Mouse (Mus musculus) layer of hippocampus, postnatal 36 days (tissue): ENCODE data around the gene Nup107. TPM values are rescaled to one million over a fixed set of nuclear protein-coding genes. Genes with fewer than 3 reads are reported as not detected.

Experiments
- DNase-seq, 2 experiments: peaks; one replicate each; pipeline ENCODE4 v3.0.0; 2022
- total RNA-seq, 2 experiments: library from RNA; stranded (reverse); gene quantifications; 2 replicates each; pipeline ENCODE4 v1.2.3; 2021

Gene Nup107
- total RNA-seq, 2 experiments from 2014 or later = 15.8 to 20.7 TPM

DNA sequence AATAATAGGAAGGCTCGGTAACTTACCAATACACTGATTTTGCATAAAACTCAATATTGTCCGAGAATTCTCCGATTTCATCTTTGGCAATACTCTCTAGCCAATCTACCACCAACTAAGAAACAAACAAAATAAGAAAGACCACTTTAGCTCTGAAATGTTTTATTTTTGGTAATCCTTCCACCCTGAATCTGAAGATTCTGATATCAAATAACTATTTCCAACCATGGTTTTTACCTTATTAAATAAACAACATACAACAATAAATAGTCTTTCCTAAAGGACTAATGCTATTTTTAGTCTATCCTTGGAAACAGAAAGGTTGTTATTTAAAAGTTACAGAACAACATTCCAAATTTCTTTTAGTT, 15.4 kb downstream of the Nup107 start:
- DNase-seq = no peak

DNA sequence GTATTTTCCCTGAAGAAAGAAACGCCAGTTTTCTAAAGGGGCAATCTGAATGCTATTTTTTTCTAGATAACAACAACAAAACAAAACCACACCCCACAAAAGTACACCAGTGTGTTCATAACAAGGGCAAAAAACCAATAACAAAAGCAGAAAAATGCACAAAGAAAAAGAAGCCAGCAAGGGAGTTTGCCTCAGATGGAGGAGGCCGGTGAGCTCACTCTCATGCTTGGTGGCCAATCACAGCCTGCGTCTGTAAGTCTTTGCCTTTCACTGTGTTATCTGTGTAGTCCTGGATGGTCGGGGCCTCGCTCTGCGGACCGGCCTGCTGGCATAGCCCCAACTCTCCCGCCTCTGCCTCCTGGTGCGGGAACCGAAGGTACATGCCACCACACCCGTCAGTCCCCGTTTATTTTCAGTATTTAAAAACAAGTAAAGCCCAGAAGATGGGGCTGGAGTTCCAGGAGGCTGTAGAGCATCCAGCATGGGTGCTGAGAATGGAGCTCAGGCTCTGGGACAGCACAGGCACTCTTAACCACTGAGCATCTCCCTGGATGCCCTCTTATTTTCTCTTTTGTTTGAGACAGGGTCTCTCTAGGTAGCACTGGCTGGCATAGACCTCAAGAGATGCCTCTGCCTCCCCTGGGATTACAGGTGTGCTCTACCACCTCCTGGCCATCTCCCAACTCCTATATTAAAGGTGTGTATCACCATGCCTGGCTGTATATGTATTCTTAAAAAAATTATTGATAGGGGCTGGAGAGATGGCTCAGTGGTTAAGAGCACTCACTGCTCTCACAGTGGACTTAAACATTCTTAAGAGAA, 16.0 kb downstream of the Nup107 start:
- no peak for DNase-seq

DNA sequence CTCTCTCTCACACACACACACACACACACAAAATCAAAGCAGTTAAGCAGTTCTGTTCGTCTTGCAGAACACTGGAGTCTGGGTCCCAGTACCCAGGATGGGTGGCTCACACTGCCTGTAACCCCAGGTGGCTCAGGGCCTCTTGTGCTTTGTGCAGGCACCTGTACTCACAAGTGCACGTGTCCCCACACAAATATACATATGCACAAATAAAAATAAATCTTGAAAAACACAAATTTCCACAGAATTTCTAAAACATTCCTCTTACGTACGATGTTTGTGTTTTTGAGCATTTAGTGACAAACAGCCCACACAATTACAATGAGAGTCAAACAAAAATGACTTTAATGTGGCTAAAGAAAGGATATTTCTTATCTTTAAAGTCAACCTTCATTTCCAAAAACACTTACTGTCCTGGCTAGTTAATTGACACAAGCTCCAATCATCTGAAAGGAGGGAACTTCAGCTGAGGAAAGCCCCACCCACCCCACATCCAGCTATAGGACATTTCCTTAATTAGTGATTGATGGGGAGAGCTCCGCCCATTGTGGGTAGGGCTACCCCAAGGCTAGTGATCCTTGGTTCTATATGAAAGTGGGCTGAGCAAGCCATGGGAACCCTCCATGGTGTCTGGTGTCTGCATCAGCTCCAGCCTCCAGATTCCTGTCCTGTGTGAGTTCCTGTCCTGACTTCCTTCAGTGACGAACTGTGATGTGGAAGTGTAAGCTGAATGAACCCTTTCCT, 16.9 kb downstream of the Nup107 start:
- DNase-seq = no peak

DNA sequence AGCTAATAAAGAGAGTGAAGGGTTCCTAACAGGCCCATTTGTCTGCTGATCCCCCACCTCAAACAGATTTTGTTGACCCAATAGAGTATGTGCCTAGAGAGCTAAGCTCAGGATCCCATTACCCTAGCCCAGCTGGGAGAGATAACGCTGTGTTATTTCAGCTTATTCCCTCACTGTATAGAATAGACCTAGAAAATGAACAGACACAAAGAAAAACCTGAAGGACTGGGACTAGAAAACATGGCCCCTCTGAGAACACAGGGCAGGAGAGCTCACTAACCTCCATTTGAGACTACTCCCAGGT, 17.7 kb downstream of the Nup107 start:
- no peak for DNase-seq

DNA sequence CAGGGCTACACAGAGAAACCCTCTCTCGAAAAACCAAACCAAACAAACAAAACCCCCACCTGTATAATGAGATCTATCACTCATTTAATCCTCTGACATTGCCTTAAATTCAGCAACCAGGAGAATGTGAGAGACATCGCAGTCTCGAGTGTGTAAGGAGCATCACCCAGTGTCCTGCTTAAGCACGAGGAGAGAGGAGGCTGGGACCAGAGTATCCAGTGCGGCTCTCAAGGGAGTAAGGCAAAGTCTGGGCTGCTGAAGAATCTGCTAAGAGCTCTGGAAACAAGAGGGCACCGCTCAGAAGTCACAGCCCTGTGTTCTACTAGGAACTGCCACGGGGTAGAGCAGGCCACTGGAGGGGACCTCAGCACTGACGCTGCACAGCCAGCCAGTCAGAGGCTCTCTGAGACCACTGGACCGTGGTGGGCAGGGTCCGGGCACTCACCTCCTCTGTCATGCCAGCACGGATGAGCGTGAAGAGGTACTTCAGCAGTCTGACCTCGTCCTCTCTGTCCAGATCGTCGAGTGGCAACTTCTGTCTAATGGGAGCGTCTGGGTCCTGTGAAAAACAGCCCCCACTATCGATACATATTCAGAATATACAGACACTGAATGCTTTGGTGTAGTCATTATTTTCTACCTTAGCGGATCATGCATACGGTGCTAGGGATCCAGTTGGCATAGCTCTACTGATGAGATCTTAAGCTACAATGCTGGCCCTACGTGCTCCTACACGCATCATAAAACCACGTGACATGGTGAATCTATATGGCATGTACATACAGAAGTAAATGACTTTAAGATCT, 18.3 kb downstream of the Nup107 start:
- no peak for DNase-seq

- no peak for DNase-seq
Observed at GRCm38 (mm10) chr10:117773106-117773720, 19.3 kb downstream of the Nup107 start.

- DNase-seq = no peak
Observed at GRCm38 (mm10) chr10:117772364-117773105, 20.0 kb downstream of the Nup107 start.

DNA sequence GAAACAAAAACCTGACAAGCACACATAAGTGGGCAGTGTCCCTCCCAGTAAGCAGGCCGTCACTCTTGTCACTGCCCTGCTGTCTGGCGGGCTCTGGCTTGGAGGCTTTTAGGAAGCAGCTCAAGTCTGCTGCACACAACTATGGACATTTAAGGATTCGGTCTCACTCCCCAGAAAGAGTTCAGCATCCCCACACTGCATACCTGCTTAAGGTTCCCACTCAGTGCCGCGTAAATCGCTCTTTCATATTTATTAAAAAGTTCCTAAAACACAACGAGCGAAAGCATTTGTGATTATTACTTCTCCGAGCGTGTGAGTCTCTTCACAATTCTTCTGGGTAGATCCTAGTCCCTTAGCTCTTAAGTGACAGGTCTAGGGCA, 21.4 kb downstream of the Nup107 start:
- DNase-seq = no peak

DNA sequence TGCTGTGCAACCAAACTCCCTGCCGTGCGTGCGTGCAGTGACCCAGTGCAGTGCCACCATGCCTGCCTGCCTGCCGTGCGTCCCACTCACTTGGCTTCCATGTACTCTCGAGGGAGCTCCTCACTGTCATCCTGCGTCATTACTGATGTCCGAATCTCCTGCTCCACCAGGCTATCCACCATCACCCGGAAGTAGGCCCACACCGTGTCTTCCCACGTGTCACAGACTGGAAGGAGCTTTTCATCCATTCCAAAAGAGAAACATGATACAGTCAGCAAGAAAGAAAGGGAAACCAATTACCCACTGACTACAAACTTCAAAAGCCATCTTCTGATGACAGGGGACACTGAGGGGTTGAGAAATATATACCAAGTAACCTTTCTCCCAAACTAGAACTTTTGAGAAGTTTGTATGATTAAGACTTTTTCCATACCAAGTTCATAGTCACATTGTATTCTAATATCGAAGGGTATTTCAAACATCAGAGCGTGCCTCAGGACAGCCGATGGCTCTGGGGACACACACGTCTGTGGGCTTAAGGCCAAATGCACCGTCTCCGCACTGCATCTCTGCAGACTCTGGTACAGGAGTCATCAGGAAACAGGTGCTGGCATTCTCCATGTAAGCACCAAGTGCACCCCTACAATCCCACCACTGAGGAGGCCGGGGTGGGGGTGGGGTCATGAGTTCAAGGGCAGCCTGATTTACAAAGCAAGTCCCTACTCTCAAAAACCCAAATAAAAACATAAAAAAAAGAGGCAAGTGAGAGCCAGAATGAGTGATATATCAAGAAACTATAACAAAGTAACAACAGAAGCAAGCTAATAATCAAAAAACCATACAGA, 22.0 kb downstream of the Nup107 start:
- DNase-seq = no peak

DNA sequence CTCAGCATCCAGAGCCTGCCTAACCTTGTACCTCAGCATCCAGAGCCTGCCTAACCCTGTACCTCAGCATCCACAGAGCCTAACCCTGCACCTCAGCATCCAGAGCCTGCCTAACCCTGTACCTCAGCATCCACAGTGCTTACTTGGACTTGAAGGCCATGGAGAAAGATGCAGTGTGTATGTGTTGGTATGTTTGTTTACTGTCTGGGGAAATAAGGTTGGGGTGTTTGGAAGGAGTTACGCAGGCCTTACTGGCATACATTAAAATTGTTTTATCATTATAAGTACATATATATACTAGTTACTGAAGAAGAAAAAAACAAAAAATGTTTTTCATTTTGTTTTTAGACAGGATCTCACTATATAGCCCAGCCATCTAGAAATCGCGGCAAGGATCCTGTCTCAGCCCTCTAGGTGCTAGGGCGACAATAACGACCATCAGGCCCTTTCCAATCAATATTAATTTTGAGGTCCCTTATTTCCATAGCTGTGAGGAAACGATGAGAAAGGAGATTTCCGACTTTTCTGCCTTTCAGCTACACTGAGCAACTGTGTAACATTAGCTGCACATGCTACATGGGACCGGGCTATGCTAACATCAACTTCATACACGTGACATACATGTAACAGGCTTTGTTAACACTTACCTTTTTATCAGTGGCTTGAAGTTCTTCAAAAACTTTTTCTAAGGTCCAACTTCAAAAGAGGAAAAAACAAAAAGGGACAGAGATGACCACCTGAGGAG, 22.8 kb downstream of the Nup107 start:
- no peak for DNase-seq

GRCm38 (mm10) chr10:117768141-117768440, 24.4 kb downstream of the Nup107 start:
- no peak for DNase-seq

- no peak for DNase-seq
Observed at GRCm38 (mm10) chr10:117767286-117768140, 25.0 kb downstream of the Nup107 start.

- no peak for DNase-seq
Observed at GRCm38 (mm10) chr10:117766896-117767160, 25.7 kb downstream of the Nup107 start.

GRCm38 (mm10) chr10:117766111-117766895, 26.2 kb downstream of the Nup107 start:
- DNase-seq = no peak

- DNase-seq = no peak
Observed at GRCm38 (mm10) chr10:117765116-117765894, 27.2 kb downstream of the Nup107 start.

DNA sequence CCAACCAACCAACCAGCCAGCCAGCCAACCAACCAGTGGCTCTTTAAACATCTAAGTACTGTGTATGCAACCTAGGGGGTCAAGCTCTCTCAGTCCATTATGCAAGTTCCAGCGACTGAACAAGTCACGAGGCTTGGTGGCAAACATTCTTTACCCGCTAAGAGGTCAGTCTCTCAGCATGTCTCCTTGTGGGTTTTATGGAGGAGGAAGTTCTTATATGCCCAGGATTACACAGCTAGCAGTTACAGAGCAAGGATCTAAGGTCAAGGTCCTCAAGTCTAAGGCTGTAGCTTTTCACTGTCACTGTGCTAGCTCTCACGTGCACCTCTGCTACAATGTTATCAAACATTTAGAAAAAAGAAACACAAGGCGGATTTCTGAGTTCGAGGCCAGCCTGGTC, 27.9 kb downstream of the Nup107 start:
- DNase-seq = no peak

DNA sequence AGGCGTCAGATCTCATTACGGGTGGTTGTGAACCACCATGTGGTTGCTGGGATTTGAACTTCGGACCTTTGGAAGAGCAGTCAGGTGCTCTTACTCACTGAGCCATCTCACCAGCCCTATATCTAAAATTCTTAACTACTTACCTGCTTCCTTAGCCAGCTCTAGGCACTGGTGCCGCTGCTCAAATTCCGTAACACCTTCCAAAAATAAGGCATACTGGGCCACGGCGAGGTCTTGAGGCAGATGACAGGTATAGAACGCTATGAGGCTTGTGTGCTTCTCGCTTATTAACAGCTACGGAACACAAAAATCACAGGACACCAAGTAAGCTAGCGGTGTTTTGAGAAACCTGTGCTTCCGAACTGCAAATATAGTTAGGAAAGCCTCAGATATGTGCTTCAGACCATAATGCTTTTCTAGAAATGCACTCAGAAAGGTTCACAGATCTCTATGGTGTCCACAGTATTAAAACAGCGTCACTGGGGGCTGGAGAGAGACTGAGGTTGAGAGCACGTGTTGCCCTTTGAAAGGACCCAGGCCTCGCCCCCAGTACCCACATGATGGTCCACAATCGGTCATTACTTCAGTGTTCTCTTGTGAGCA, 28.8 kb downstream of the Nup107 start:
- DNase-seq = no peak

- DNase-seq = no peak
Observed at GRCm38 (mm10) chr10:117762966-117763365, 29.5 kb downstream of the Nup107 start.
